Mouse (Mus musculus): ENCODE results near the gene Armc6. TPM values are rescaled to one million over a fixed set of nuclear protein-coding genes. Genes with fewer than 3 reads are reported as not detected.
A peak's percentile ranks its signal among the peaks of the same experiment; 100 is the strongest.

Armc6 gene
- polyA plus RNA-seq, 1 experiment from 2014 or later = 28.7 TPM

DNA sequence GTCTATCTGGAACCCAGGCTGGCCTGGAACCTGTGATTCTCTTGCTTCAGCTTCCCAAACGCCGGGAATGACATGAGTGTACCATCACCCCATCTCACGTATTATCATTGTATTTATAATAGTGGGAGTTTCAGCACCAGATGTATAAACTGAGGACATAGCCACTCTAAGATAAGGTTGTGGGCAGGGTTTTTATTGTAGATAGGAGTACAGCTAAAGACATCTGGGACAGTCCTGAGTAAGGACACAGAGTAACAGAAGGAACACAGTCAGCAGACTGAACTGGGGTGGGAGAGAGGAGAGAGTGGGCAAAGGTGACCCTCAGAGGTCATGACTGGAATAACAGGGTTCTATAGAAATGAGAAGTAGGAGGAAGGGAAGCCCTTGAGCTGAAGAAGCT, 33.4 kb upstream of the Armc6 start:
- ATAC-seq (ENCODE audit: insufficient number of reproducible peaks, insufficient read depth, low FRiP score, low TSS enrichment) = no peak
- 86% methylated on average over 3 of the region's 3 CpGs for WGBS
- no peaks in the 10 kb centered on the region for H3K9me3 ChIP-seq
- no peaks in the 10 kb centered on the region for H3K27me3 ChIP-seq
- no peak overlapping the region for H3K4me3 ChIP-seq
- no peak overlapping the region for H3K27ac ChIP-seq
- H3K9ac ChIP-seq = no peak overlapping the region
- H3K4me2 ChIP-seq (replicated peaks) = no peak overlapping the region
- no peaks in the 10 kb centered on the region for H3K4me1 ChIP-seq
- peaks cover 32% of the 10 kb centered on the region for H3K36me3 ChIP-seq

DNA sequence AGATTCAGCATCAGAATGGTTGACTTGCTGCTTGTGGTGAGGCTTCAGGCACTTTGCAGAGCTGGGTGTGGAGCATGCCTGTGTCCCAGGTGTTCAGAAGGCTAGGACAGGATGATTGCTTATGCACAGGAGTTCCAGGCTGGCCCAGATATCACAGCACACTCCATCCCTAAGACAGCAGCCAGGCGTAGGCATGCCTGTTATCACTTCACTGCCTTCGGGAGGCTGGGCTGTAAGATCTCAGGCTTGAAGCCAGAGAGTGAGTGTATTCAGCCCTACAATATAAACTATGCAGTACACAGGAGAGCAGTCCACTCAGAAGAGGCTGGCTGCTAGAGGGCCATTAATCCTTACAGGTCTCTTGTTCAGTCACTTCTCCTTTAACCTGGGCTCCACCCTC, 24.8 kb upstream of the Armc6 start:
- no peak overlapping the region for H3K9ac ChIP-seq
- H3K27me3 ChIP-seq = no peaks in the 10 kb centered on the region
- H3K4me3 ChIP-seq = no peak overlapping the region
- H3K4me1 ChIP-seq = no peaks in the 10 kb centered on the region
- H3K9me3 ChIP-seq = no peaks in the 10 kb centered on the region
- H3K4me2 ChIP-seq (replicated peaks) = no peak overlapping the region
- peaks cover 98% of the 10 kb centered on the region for H3K36me3 ChIP-seq
- no peak overlapping the region for H3K27ac ChIP-seq
- WGBS = 92% methylated on average over 2 of the region's 2 CpGs
- no peak for ATAC-seq (ENCODE audit: insufficient number of reproducible peaks, insufficient read depth, low FRiP score, low TSS enrichment)

DNA sequence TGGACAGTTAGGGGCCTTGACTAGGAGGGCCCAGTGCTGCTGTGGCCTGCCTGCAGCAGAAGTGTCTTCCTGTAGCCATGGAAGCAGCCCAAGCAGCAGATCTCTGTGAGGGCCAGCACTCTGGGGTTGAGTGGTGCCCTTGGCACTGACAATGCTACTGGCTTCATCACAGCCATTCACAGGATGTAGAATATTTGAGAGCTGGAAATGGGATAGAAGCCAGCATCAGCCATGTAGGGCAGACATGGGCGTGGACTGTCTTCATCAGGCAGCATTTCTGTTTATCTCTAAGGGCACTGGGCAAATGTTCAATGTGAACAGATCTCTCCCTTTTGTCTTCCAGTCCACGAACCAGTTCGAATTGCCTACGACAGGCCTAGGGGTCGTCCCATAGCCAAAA, 24.3 kb upstream of the Armc6 start:
- H3K4me3 ChIP-seq = no peak overlapping the region
- no peaks in the 10 kb centered on the region for H3K4me1 ChIP-seq
- no peaks in the 10 kb centered on the region for H3K9me3 ChIP-seq
- peaks cover 98% of the 10 kb centered on the region for H3K36me3 ChIP-seq
- WGBS = 92% methylated on average over 5 of the region's 5 CpGs
- H3K27ac ChIP-seq = no peak overlapping the region
- H3K9ac ChIP-seq = no peak overlapping the region
- no peak overlapping the region for H3K4me2 ChIP-seq (replicated peaks)
- H3K27me3 ChIP-seq = no peaks in the 10 kb centered on the region
- no peak for ATAC-seq (ENCODE audit: insufficient number of reproducible peaks, insufficient read depth, low FRiP score, low TSS enrichment)

DNA sequence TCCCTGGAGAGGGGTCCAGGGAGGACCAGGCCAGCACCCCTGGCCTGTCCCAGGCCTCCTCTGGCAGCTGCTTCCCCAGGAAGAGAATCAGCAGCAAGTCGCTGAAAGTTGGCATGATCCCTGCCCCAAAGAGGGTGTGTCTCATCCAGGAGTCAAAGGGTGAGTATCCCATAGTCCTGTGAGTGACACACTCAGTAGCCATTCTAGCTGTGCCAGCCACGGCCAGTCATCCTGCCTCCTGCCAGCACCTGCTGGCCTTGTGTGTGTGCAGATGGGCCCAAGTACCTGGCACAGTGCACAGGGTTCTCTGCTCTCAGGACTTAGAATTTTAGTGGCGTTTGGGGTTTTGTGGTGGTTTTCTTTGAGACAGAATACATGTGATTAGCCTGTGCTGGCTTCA, 23.2 kb upstream of the Armc6 start:
- H3K36me3 ChIP-seq = peaks cover 98% of the 10 kb centered on the region
- no peak overlapping the region for H3K4me2 ChIP-seq (replicated peaks)
- 88% methylated on average over 3 of the region's 3 CpGs for WGBS
- H3K4me1 ChIP-seq = no peaks in the 10 kb centered on the region
- H3K9ac ChIP-seq = no peak overlapping the region; the same call in 1 of the 2 replicates
- H3K27me3 ChIP-seq = no peaks in the 10 kb centered on the region
- H3K27ac ChIP-seq = no peak overlapping the region
- no peak for ATAC-seq (ENCODE audit: insufficient number of reproducible peaks, insufficient read depth, low FRiP score, low TSS enrichment)
- no peak overlapping the region for H3K4me3 ChIP-seq
- no peaks in the 10 kb centered on the region for H3K9me3 ChIP-seq

DNA sequence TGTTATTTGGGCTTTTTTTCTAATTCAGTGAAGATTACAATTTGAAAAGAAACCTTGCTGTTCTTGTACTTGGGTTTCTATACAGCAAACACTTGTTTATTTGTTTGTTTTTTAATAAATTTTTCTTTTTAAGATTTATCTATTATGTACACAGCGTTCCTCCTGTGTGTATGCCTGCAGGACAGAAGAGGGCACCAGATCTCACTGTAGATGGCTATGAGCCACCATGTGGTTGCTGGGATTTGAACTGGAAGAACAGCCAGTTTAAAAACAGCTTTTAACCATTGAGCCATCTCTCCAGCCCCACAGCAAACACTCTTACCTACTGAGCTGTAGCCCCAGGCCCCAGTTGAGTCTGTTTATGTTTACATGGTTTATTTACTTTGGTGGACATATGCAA, 20.4 kb upstream of the Armc6 start:
- ATAC-seq (ENCODE audit: insufficient number of reproducible peaks, insufficient read depth, low FRiP score, low TSS enrichment) = no peak
- no peaks in the 10 kb centered on the region for H3K4me1 ChIP-seq
- 89% methylated on average over 1 of the region's 1 CpGs for WGBS
- no peak overlapping the region for H3K4me2 ChIP-seq (replicated peaks)
- H3K9ac ChIP-seq = no peak overlapping the region
- H3K27me3 ChIP-seq = no peaks in the 10 kb centered on the region
- no peaks in the 10 kb centered on the region for H3K9me3 ChIP-seq
- H3K36me3 ChIP-seq = peaks cover 98% of the 10 kb centered on the region
- no peak overlapping the region for H3K27ac ChIP-seq
- H3K4me3 ChIP-seq = no peak overlapping the region

DNA sequence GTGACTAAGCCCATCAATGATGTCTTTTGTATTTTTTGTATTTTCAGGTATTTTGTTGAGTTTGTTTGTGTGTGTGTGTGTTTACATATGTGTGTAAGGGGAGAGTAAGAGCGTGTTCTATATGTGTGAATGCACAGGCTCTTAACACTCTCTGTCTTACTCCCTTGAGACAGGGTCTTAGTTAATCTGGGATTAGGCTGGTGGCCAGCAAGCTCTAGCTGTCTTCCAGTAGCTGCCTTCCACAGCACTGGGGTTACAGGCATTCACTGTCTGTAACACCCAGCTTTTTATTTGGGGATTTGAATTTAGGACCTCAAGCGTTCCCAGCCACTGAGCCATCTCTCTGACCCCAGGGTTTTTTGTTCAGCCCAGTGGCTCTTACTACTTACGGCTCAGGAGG, 13.6 kb upstream of the Armc6 start:
- H3K27me3 ChIP-seq = no peaks in the 10 kb centered on the region
- peaks cover 89% of the 10 kb centered on the region for H3K36me3 ChIP-seq
- H3K4me1 ChIP-seq = no peaks in the 10 kb centered on the region
- H3K9me3 ChIP-seq = no peaks in the 10 kb centered on the region
- WGBS = 90% methylated on average over 3 of the region's 3 CpGs
- no peak overlapping the region for H3K4me3 ChIP-seq
- no peak overlapping the region for H3K9ac ChIP-seq
- no peak overlapping the region for H3K27ac ChIP-seq
- no peak overlapping the region for H3K4me2 ChIP-seq (replicated peaks)
- no peak for ATAC-seq (ENCODE audit: insufficient number of reproducible peaks, insufficient read depth, low FRiP score, low TSS enrichment)

DNA sequence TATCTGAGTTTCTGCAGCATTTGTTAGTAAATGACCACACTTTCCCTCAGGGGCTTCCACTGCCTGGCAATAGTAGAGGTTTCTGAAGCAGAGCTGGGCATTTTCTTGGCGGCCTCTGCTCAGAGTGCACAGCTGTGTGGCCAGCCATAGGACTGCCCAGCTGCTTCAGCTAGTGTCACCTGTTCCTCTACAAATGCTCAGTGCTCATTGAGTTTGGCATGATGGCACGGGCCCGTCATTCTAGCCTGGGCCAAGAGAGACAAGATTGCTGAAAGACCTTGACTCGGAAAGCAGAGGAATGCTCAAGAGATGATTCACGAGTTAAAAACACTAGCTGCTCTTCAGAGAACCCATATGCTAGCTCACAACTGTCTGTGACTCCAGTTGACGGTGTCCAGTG, 12.4 kb upstream of the Armc6 start:
- H3K4me2 ChIP-seq (replicated peaks) = no peak overlapping the region
- H3K9me3 ChIP-seq = no peaks in the 10 kb centered on the region
- no peak overlapping the region for H3K4me3 ChIP-seq
- no peaks in the 10 kb centered on the region for H3K27me3 ChIP-seq
- peaks cover 89% of the 10 kb centered on the region for H3K36me3 ChIP-seq
- WGBS = 95% methylated on average over 6 of the region's 6 CpGs
- no peaks in the 10 kb centered on the region for H3K4me1 ChIP-seq
- H3K9ac ChIP-seq = no peak overlapping the region
- no peak overlapping the region for H3K27ac ChIP-seq
- no peak for ATAC-seq (ENCODE audit: insufficient number of reproducible peaks, insufficient read depth, low FRiP score, low TSS enrichment)

DNA sequence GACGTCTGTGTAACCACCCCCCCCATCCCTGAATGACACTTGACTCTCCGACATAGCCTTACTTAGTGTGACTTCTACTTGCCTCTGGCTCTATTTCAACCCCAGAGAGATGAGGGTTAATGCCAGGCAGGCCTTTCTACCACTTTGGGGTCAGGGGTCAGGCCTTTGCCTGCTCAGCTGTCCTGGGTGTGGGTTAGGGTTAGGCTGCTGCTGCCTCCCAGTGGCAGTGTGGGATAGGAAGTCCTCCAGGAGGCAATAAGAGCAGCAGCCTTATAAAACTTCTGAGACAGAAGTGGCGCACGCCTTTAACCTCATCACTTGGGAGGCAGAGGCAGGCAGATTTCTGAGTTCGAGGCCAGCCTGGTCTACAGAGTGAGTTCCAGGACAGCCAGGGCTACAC, 6.4 kb upstream of the Armc6 start:
- Histone ChIP-seq H3K4me3 (no peak overlapping the region), H3K4me1 (peaks cover 2% of the 10 kb centered on the region), H3K27me3 (no peaks in the 10 kb centered on the region), H3K27ac (no peak overlapping the region), H3K9me3 (no peaks in the 10 kb centered on the region), H3K9ac (no peak overlapping the region), H3K36me3 (peaks cover 80% of the 10 kb centered on the region), H3K4me2 (replicated peaks) (no peak overlapping the region)
- ATAC-seq (ENCODE audit: insufficient number of reproducible peaks, insufficient read depth, low FRiP score, low TSS enrichment) = no peak
- WGBS = 79% methylated on average over 5 of the region's 5 CpGs

DNA sequence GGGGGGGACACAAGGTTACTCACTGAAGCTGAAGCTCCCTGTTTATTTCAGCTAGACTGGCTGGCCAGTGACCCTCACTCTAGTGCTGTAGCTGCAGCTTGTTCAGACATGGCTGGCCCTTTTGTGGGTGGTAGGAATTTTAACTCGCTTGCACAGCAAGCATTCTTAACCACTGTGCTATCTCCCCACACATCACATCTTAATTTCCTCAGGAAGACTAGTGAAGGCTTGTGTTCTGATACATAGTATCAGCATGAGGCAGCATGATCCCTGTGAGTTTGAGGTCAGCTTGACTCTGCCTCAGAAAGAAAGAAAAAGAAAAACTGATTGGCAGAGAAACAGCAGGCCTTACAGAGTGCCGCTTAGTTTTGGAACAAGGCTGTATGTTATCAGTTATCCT, 3.6 kb upstream of the Armc6 start:
- peaks cover 58% of the 10 kb centered on the region for H3K36me3 ChIP-seq
- WGBS = 87% methylated on average over 2 of the region's 2 CpGs
- ATAC-seq (ENCODE audit: insufficient number of reproducible peaks, insufficient read depth, low FRiP score, low TSS enrichment) = no peak

DNA sequence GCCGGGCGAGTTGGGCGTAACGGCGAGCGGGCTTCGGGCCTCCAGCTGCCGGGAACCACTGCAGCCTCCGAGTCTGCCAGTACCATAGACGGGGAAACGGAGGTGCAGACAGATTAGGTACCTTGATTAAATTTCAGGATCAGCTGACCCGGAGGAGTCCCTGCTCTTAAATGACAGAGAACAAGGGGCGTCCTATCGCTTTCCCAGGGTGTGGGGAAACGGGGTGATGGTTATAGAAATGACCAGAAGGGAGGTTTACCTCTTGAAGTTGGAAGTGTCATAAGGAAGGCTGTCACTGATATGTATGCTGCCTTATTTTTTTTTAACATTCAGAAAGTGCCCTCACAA, 489 bp upstream of the Armc6 start:
- no peak for ATAC-seq (ENCODE audit: insufficient number of reproducible peaks, insufficient read depth, low FRiP score, low TSS enrichment)
- H3K4me1 ChIP-seq = peaks cover 12% of the 10 kb centered on the region
- WGBS = under 1% methylated on average over 15 of the region's 15 CpGs
- peak overlapping the region; percentile 60 for H3K4me3 ChIP-seq
- H3K9ac ChIP-seq = peak overlapping the region; percentile 71
- no peaks in the 10 kb centered on the region for H3K9me3 ChIP-seq
- no peaks in the 10 kb centered on the region for H3K27me3 ChIP-seq
- H3K36me3 ChIP-seq = peaks cover 34% of the 10 kb centered on the region
- H3K27ac ChIP-seq = peak overlapping the region; percentile 86
- peak overlapping the region; percentile 85 for H3K4me2 ChIP-seq (replicated peaks)

More for the DNA sequence above, 3.6 kb upstream of the Armc6 start:
- H3K27me3 ChIP-seq = no peaks in the 10 kb centered on the region
- H3K4me2 ChIP-seq (replicated peaks) = no peak overlapping the region
- H3K4me1 ChIP-seq = peaks cover 12% of the 10 kb centered on the region
- H3K4me3 ChIP-seq = no peak overlapping the region
- no peak overlapping the region for H3K27ac ChIP-seq
- H3K9me3 ChIP-seq = no peaks in the 10 kb centered on the region
- H3K9ac ChIP-seq = no peak overlapping the region

DNA sequence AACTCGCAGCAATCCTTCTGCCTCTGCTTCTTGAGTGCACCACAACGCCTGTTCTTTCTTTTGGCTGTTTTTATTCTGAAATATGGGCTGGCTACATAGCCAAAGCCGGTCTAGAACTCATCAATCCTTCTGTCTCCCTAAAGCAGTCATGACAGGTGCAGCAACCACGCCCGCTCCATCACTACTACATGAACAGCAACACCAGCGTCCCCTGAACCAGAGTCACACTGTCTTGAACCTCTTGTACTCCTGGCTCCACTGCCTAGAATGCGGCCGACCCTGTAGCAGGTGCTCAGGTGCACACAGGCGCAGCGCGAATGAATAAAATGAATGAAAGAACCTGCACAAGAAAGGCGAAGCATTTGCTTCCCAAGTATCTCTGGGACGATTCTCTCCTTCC, 660 bp downstream of the Armc6 start:
- Histone ChIP-seq H3K4me3 (peak overlapping the region; percentile 60), H3K36me3 (peaks cover 26% of the 10 kb centered on the region), H3K9me3 (no peaks in the 10 kb centered on the region), H3K4me1 (peaks cover 12% of the 10 kb centered on the region), H3K9ac (peak overlapping the region; percentile 71), H3K4me2 (replicated peaks) (peak overlapping the region; percentile 85), H3K27me3 (no peaks in the 10 kb centered on the region), H3K27ac (no peak overlapping the region)
- no peak; the same call in 1 of the 2 replicates for ATAC-seq (ENCODE audit: insufficient number of reproducible peaks, insufficient read depth, low FRiP score, low TSS enrichment)
- 6% methylated on average over 13 of the region's 13 CpGs for WGBS

DNA sequence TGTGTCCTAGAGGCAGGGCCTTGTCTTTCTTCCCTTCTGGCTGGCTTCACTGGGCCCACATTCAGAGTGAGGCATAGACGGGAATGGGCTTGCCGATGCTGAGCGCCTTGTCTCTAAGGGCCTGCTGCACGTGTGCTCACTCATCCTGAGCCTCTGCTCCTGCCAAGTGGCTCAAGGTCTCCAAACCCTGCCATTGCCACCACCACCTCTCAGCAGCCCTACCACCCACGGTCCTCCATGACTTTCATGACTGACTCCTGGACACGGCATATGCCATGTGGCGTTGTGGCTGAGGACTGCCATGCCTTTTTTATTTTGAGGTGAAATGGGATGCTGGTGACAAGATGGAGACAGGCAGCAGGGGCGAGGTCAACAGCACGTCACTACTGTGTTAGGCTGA, 3.4 kb downstream of the Armc6 start:
- Histone ChIP-seq H3K36me3 (peaks cover 9% of the 10 kb centered on the region; the same call in 1 of the 2 replicates), H3K4me1 (peaks cover 12% of the 10 kb centered on the region), H3K9ac (no peak overlapping the region), H3K4me3 (no peak overlapping the region), H3K9me3 (no peaks in the 10 kb centered on the region), H3K4me2 (replicated peaks) (no peak overlapping the region), H3K27ac (no peak overlapping the region), H3K27me3 (no peaks in the 10 kb centered on the region)
- WGBS = 90% methylated on average over 9 of the region's 9 CpGs
- ATAC-seq (ENCODE audit: insufficient number of reproducible peaks, insufficient read depth, low FRiP score, low TSS enrichment) = no peak

DNA sequence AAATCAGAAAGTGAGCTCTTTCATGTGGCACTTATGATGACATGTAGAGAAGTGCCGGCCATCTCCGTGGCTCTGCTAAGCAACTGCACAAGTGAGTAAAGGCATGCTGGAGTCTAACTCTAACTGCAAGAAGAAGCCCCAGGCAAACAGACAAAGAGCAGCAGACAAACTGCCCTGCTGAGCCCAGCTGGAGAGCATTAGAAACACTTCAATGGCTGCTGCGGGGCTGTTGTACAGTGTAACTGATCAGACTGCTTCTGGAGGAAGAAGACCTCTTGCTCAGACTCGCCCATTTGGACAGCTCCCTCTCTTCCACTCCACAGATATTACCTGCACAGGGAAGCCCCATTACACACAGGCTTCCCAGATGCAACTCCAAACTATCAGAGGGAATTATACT, 6.3 kb downstream of the Armc6 start:
- Histone ChIP-seq H3K9ac (no peak overlapping the region), H3K27me3 (no peaks in the 10 kb centered on the region), H3K27ac (no peak overlapping the region), H3K4me3 (no peak overlapping the region), H3K4me2 (replicated peaks) (no peak overlapping the region), H3K4me1 (no peaks in the 10 kb centered on the region), H3K9me3 (no peaks in the 10 kb centered on the region), H3K36me3 (peaks cover 32% of the 10 kb centered on the region)
- WGBS = 37% methylated on average over 4 of the region's 4 CpGs
- ATAC-seq (ENCODE audit: insufficient number of reproducible peaks, insufficient read depth, low FRiP score, low TSS enrichment) = no peak
